Mouse (Mus musculus) gastrocnemius, postnatal 36 days (tissue): Measurements from ENCODE around the gene Ccdc183. TPM values are rescaled to one million over a fixed set of nuclear protein-coding genes. Genes with fewer than 3 reads are reported as not detected.

Experiments
- total RNA-seq, 2 experiments: library from RNA; stranded (reverse); gene quantifications; 2 replicates each; pipeline ENCODE4 v1.2.3; 2021

Ccdc183 gene
- total RNA-seq, 2 experiments from 2014 or later = not detected

Other genes with a start within 250 kb of the Ccdc183 start
- under 1 TPM; 0.10 to 0.26 TPM for gene Sapcd2, start 245.4 kb downstream of the Ccdc183 start, total RNA-seq
- 1 to 10 TPM; 7.2 to 9.5 TPM for gene Entpd2, start 221.8 kb downstream of the Ccdc183 start, total RNA-seq
- gene Npdc1, start 218.3 kb downstream of the Ccdc183 start, total RNA-seq = 10 to 100 TPM; 14.2 to 17.6 TPM
- not detected for gene Fut7, start 194.4 kb downstream of the Ccdc183 start, total RNA-seq
- gene Abca2, start 189.0 kb downstream of the Ccdc183 start, total RNA-seq = 10 to 100 TPM; 12.3 to 16.5 TPM
- gene Clic3, start 160.8 kb downstream of the Ccdc183 start, total RNA-seq = under 1 TPM; 0.35 to 0.46 TPM
- gene Paxx, start 156.6 kb downstream of the Ccdc183 start, total RNA-seq = 10 to 100 TPM; 13.4 to 13.6 TPM
- gene Ptgds, start 147.6 kb downstream of the Ccdc183 start, total RNA-seq = under 1 TPM in 1 of 2 experiments, not detected in 1; 0.39 TPM
- gene Lcn12, start 123.8 kb downstream of the Ccdc183 start, total RNA-seq = not detected
- gene Fbxw5, start 116.9 kb downstream of the Ccdc183 start, total RNA-seq = 10 to 100 TPM; 75.3 to 83.6 TPM
- 1 to 10 TPM; 1.4 to 1.5 TPM for gene C8g, start 116.0 kb downstream of the Ccdc183 start, total RNA-seq
- 10 to 100 TPM in 1 of 2 experiments, 1 to 10 TPM in 1; 9.8 to 11.5 TPM for gene Traf2, start 70.7 kb downstream of the Ccdc183 start, total RNA-seq
- gene Edf1, start 59.8 kb downstream of the Ccdc183 start, total RNA-seq = 100 to 1,000 TPM; 139 to 157 TPM
- 1 to 10 TPM in 1 of 2 experiments, under 1 TPM in 1; 0.74 to 4.7 TPM for gene Mamdc4, start 42.8 kb downstream of the Ccdc183 start, total RNA-seq
- gene Phpt1, start 42.5 kb downstream of the Ccdc183 start, total RNA-seq = 10 to 100 TPM; 50.2 to 53.9 TPM
- gene Ajm1, start 35.9 kb downstream of the Ccdc183 start, total RNA-seq = not detected
- 10 to 100 TPM; 74.4 to 75.9 TPM for gene Rabl6, start 9.2 kb downstream of the Ccdc183 start, total RNA-seq
- gene Tmem141, start 4.3 kb upstream of the Ccdc183 start, total RNA-seq = 10 to 100 TPM; 11.1 to 18.7 TPM
- 1 to 10 TPM; 2.3 to 3.3 TPM for gene Fcna, start 10.4 kb upstream of the Ccdc183 start, total RNA-seq
- gene Lcn8, start 35.4 kb upstream of the Ccdc183 start, total RNA-seq = 10 to 100 TPM; 12.7 to 13.6 TPM
- not detected for gene Lcn5, start 40.3 kb upstream of the Ccdc183 start, total RNA-seq
- gene Lcn6, start 59.1 kb upstream of the Ccdc183 start, total RNA-seq = not detected
- not detected for gene Lcn10, start 65.0 kb upstream of the Ccdc183 start, total RNA-seq
- gene Obp2a, start 82.4 kb upstream of the Ccdc183 start, total RNA-seq = not detected
- 10 to 100 TPM; 15.4 to 16.3 TPM for gene Bmyc, start 89.1 kb upstream of the Ccdc183 start, total RNA-seq
- gene Obp2b, start 119.3 kb upstream of the Ccdc183 start, total RNA-seq = not detected
- gene Lcn3, start 147.9 kb upstream of the Ccdc183 start, total RNA-seq = not detected
- not detected for gene Lcn11, start 159.3 kb upstream of the Ccdc183 start, total RNA-seq
- gene Gm13539, start 164.6 kb upstream of the Ccdc183 start, total RNA-seq = not detected
- gene Glt6d1, start 198.2 kb upstream of the Ccdc183 start, total RNA-seq = not detected
- gene Lcn9, start 205.5 kb upstream of the Ccdc183 start, total RNA-seq = not detected
- gene Sohlh1, start 229.6 kb upstream of the Ccdc183 start, total RNA-seq = not detected
- under 1 TPM in 1 of 2 experiments, not detected in 1; 0.20 TPM for gene Kcnt1, start 246.1 kb upstream of the Ccdc183 start, total RNA-seq